Mouse (Mus musculus): ENCODE results near the gene Itpkb.

- TF ChIP-seq CTCF (IDR thresholded peaks at IDR 0.05; ENCODE audit: low read depth) (no peak), EP300 (optimal IDR thresholded peaks at IDR 0.05) (no peak)
Observed at GRCm38 (mm10) chr1:180362844-180363243, 32.6 kb downstream of the Itpkb start.
